Mouse (Mus musculus) midbrain, embryonic 11.5 days (tissue): ENCODE measurements around the gene Olfr247. TPM values are rescaled to one million over a fixed set of nuclear protein-coding genes. Genes with fewer than 3 reads are reported as not detected.
A peak's percentile ranks its signal among the peaks of the same experiment; 100 is the strongest.
"Not testable (repeated sequence)": the region's sequence is repeated elsewhere in the genome, so short reads cannot be mapped to it uniquely, and the experiment has no call there.

ENCODE experiments used
- ATAC-seq: fragments of 200-750 bp; cut with Nextera tagmentation; 2 replicates; pipeline ENCODE4 v1.8.0; 2017; ENCODE audit warnings: moderate TSS enrichment, moderate library complexity; ENCODE audit not compliant: low FRiP score
- DNase-seq: peaks from one replicate; pipeline ENCODE4 v3.0.0; 2015; ENCODE audit warnings: low spot score; ENCODE audit errors: missing footprints
- H3K27ac ChIP-seq: fragments of 300-500 bp; sonication (generic); 2 replicates; pipeline ENCODE4 v1.5.1; 2014; ENCODE audit warnings: low read depth, low read length
- H3K27me3 ChIP-seq: fragments of 300-500 bp; sonication (generic); 2 replicates; pipeline ENCODE4 v1.6.1; 2014; ENCODE audit warnings: mild to moderate bottlenecking, low read length, moderate library complexity, mixed read lengths; ENCODE audit not compliant: control insufficient read depth, insufficient read depth
- H3K36me3 ChIP-seq: fragments of 300-500 bp; sonication (generic); 2 replicates; pipeline ENCODE4 v1.6.1; 2014; ENCODE audit warnings: mild to moderate bottlenecking, low read length, moderate library complexity, mixed read lengths; ENCODE audit not compliant: control insufficient read depth, insufficient read depth
- H3K4me1 ChIP-seq: fragments of 300-500 bp; sonication (generic); 2 replicates; pipeline ENCODE4 v1.6.1; 2014; ENCODE audit warnings: low read length; ENCODE audit not compliant: control insufficient read depth, insufficient read depth
- H3K4me2 ChIP-seq: fragments of 300-500 bp; sonication (generic); 2 replicates; pipeline ENCODE4 v1.6.1; 2014; ENCODE audit warnings: mild to moderate bottlenecking, moderate library complexity
- H3K4me3 ChIP-seq: fragments of 300-500 bp; sonication (generic); 2 replicates; pipeline ENCODE4 v1.5.1; 2014; ENCODE audit warnings: low read depth, low read length
- H3K9ac ChIP-seq: fragments of 300-500 bp; sonication (generic); 2 replicates; pipeline ENCODE4 v1.6.1; 2014; ENCODE audit warnings: low read length
- H3K9me3 ChIP-seq: fragments of 300-500 bp; sonication (generic); 2 replicates; pipeline ENCODE4 v1.6.1; 2016; ENCODE audit warnings: low read length; ENCODE audit not compliant: control insufficient read depth
- WGBS: fragments of 180-500 bp; shearing (Covaris S2); extraction: QIAGEN DNeasy Blood & Tissue Kit; methylation state at CpG from one replicate; pipeline ENCODE4 v1.1.7; 2014; 5-methylcytosine and 5-hydroxymethylcytosine counted together
- polyA plus RNA-seq: library from polyadenylated mRNA; unstranded; fragments of >200 nt; fragmentation: Nextera tagmentation; extraction: Ambion mirVana; gene quantifications from 2 replicates; pipeline ENCODE4 v1.2.1, GENCODE M21; 2014

Olfr247 gene
- not detected in 2 replicates for polyA plus RNA-seq

DNA sequence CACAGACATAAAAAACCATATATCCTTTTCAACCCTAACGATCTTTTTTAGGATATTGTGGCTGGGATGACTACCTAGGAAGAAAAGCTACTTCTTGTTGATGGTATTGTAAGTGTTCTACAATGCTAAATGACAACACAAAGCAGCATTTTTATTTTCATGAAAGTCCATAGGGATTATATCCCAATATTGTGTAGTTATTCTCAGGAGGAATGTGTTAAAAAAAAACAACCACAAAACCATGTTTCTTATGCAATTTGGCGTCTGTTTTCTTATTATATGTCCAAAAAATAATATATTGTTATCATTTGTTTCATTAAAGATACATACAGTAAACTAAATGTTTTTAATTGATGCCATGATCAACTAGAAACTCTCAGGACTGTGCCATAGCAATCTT lies at the start of gene Olfr247:
Olfr247 (minus strand) TSS at position 101 of the 400 bp plus-strand sequence.
- DNase-seq, H3K9me3 ChIP-seq, H3K36me3 ChIP-seq, H3K4me2 ChIP-seq, H3K27me3 ChIP-seq, H3K9ac ChIP-seq, H3K4me1 ChIP-seq, H3K4me3 ChIP-seq, ATAC-seq, H3K27ac ChIP-seq: not testable (repeated sequence)
- WGBS, result no CpG with 5 or more reads among the region's 2 CpGs

DNA sequence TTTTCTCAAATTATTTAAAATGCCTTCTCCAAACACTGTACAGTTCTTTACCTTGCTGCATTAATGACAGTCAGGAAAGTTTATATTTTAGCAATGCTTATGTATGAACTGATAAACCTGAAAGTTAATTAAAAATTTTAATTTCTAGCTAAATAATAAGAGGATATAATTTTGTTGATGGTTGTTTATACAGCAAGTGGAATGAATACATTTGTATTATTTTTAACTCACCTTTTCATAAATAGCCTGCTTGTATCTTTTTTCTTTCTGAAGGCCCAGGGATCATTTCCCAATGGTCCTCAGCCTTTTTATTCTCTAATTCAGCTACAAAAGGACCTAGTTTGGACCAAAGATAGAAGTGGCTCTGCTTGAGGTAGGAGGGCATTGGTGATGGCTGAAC lies 36.4 kb upstream of the Olfr247 start, which contains the start of gene Olfr820:
Olfr820 (plus strand) TSS at position 301 of the 400 bp plus-strand sequence.
- Histone ChIP-seq H3K27me3 (no peaks in the 10 kb centered on the region), H3K9ac (no peak within 1 kb of the TSS), H3K4me2 (no peak within 1 kb of the TSS), H3K4me3 (no peak within 1 kb of the TSS), H3K36me3 (no peaks in the 10 kb centered on the region), H3K9me3 (no peaks in the 10 kb centered on the region), H3K27ac (no peak within 1 kb of the TSS), H3K4me1 (no peaks in the 10 kb centered on the region)
- DNase-seq, result no peak
- no peak for ATAC-seq

DNA sequence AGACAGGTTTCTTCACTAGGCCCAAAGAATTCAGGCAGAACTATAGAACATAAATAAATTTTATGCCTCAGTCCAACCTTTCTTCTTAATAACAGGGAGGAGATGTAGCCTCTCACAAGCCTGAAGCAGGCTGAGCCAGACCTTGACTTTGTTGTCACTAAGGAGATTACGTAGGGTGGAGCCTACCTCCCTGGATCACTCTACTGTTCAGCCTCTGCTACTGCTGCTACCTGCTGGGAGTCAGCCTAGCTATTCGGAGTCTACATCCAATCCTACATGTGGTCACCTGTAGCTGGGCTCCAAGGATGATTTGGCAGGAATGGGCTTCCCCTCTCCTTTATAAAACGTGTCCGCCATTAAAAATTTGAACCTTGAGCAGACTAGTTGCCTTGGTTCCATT lies 29.4 kb upstream of the Olfr247 start:
- H3K4me3 ChIP-seq, DNase-seq, ATAC-seq, H3K36me3 ChIP-seq, H3K27ac ChIP-seq, H3K9ac ChIP-seq, H3K4me1 ChIP-seq, H3K27me3 ChIP-seq, H3K4me2 ChIP-seq, H3K9me3 ChIP-seq: not testable (repeated sequence)
- 86% methylated on average over 4 of the region's 4 CpGs for WGBS

DNA sequence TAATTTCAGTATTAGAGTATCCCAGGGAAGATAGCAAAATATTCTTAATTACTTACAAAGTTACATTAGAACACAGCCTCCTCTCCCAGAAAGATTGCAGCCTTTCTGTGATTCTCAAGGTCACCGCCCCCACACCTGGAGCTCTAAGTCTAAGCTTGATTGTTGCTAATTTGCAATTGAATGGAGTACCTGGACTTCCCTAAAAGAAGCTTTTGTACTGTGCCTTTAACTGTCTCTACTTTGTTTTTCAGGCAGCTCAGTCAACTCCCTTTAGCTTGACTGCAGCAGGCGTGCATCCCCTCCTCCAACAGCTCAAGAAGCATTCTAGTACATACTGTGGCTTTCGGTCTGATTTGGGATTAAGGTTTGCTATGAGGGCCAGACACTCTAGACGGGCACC lies 28.2 kb upstream of the Olfr247 start:
- not testable (repeated sequence) for H3K4me1 ChIP-seq, DNase-seq, H3K4me3 ChIP-seq, H3K9me3 ChIP-seq, H3K9ac ChIP-seq, ATAC-seq, H3K27me3 ChIP-seq, H3K4me2 ChIP-seq, H3K27ac ChIP-seq, H3K36me3 ChIP-seq
- WGBS, result 89% methylated on average over 4 of the region's 4 CpGs

DNA sequence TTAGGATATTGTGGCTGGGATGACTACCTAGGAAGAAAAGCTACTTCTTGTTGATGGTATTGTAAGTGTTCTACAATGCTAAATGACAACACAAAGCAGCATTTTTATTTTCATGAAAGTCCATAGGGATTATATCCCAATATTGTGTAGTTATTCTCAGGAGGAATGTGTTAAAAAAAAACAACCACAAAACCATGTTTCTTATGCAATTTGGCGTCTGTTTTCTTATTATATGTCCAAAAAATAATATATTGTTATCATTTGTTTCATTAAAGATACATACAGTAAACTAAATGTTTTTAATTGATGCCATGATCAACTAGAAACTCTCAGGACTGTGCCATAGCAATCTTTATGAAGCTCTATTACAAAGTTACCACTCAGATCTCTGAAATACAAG lies 9.0 kb upstream of the Olfr247 start, which contains the start of gene Gm10310:
Gm10310 (minus strand) TSS at position 101 of the 400 bp plus-strand sequence.
- DNase-seq, H3K27me3 ChIP-seq, H3K9ac ChIP-seq, ATAC-seq, H3K4me2 ChIP-seq, H3K9me3 ChIP-seq, H3K4me3 ChIP-seq, H3K4me1 ChIP-seq, H3K27ac ChIP-seq, H3K36me3 ChIP-seq: not testable (repeated sequence)
- no CpG with 5 or more reads among the region's 1 CpGs for WGBS

DNA sequence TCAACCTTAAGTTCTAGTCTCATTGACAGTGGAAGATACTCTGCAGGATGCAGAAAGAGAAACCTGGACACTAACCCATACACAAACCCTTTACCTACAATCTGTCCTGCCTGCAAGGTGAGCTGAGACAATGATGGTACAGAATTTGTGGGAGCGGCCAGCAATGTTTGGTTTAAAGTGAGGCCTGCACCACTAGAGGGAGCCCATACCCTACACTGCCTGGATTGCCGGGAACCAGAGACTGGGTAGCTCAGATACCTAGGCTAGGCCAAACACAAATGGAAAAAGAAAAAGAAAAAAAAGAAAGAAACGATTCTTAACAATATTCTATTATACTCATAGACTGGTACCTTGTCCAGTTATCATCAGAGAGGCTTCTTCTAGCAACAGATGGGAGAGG lies 5.9 kb upstream of the Olfr247 start:
- WGBS, result no CpG with 5 or more reads among the region's 3 CpGs
- not testable (repeated sequence) for H3K4me2 ChIP-seq, H3K9me3 ChIP-seq, H3K27ac ChIP-seq, H3K4me3 ChIP-seq, H3K36me3 ChIP-seq, DNase-seq, H3K4me1 ChIP-seq, H3K27me3 ChIP-seq, H3K9ac ChIP-seq
- peak; percentile 85 for ATAC-seq

DNA sequence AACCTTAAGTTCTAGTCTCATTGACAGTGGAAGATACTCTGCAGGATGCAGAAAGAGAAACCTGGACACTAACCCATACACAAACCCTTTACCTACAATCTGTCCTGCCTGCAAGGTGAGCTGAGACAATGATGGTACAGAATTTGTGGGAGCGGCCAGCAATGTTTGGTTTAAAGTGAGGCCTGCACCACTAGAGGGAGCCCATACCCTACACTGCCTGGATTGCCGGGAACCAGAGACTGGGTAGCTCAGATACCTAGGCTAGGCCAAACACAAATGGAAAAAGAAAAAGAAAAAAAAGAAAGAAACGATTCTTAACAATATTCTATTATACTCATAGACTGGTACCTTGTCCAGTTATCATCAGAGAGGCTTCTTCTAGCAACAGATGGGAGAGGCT lies 2.9 kb downstream of the Olfr247 start:
- H3K4me1 ChIP-seq, H3K27me3 ChIP-seq, H3K4me2 ChIP-seq, H3K9me3 ChIP-seq, H3K36me3 ChIP-seq, H3K4me3 ChIP-seq, DNase-seq, H3K9ac ChIP-seq, H3K27ac ChIP-seq: not testable (repeated sequence)
- no CpG with 5 or more reads among the region's 3 CpGs for WGBS
- 0 out of 2 replicates have a peak, but pooled peaks have one; percentile 59 for ATAC-seq

DNA sequence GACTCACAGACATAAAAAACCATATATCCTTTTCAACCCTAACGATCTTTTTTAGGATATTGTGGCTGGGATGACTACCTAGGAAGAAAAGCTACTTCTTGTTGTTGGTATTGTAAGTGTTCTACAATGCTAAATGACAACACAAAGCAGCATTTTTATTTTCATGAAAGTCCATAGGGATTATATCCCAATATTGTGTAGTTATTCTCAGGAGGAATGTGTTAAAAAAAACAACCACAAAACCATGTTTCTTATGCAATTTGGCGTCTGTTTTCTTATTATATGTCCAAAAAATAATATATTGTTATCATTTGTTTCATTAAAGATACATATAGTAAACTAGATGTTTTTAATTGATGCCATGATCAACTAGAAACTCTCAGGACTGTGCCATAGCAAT lies 8.8 kb downstream of the Olfr247 start, which contains the start of gene Olfr819:
Olfr819 (minus strand) TSS at position 101 of the 400 bp plus-strand sequence.
- H3K9me3 ChIP-seq, H3K4me2 ChIP-seq, H3K4me3 ChIP-seq, H3K4me1 ChIP-seq, H3K27ac ChIP-seq, ATAC-seq, H3K27me3 ChIP-seq, H3K36me3 ChIP-seq, DNase-seq, H3K9ac ChIP-seq: not testable (repeated sequence)
- 90% methylated on average over 2 of the region's 2 CpGs for WGBS

DNA sequence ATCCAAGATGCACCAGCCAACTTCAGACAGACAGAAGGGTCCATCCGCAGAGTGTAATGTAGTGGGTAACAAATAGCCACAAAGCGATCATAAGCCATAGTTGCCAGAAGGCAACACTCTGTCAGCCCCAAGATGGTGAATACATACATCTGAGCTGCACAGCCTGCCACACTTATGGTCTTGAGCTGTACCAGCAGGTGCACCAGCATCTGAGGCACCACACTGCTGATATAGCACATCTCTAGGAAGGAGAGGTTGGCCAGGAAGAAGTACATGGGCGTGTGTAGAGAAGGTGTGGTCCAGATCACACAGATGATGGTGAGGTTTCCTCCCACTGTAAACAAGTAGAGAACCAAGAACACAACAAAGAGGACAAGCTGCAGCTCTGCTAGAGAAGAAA lies 9.7 kb downstream of the Olfr247 start:
- H3K4me3 ChIP-seq, H3K9me3 ChIP-seq, DNase-seq, H3K27ac ChIP-seq, H3K4me1 ChIP-seq, H3K9ac ChIP-seq, ATAC-seq, H3K4me2 ChIP-seq, H3K36me3 ChIP-seq, H3K27me3 ChIP-seq: not testable (repeated sequence)
- 95% methylated on average over 2 of the region's 3 CpGs for WGBS
